Mouse (Mus musculus): ENCODE measurements around the gene Scg3. TPM values are rescaled to one million over a fixed set of nuclear protein-coding genes. Genes with fewer than 3 reads are reported as not detected.

Scg3 gene
- polyA plus RNA-seq (2014; fragmentation: Nextera tagmentation; extraction: Ambion mirVana): 0.13 and 0.41 TPM in 2 replicates

DNA sequence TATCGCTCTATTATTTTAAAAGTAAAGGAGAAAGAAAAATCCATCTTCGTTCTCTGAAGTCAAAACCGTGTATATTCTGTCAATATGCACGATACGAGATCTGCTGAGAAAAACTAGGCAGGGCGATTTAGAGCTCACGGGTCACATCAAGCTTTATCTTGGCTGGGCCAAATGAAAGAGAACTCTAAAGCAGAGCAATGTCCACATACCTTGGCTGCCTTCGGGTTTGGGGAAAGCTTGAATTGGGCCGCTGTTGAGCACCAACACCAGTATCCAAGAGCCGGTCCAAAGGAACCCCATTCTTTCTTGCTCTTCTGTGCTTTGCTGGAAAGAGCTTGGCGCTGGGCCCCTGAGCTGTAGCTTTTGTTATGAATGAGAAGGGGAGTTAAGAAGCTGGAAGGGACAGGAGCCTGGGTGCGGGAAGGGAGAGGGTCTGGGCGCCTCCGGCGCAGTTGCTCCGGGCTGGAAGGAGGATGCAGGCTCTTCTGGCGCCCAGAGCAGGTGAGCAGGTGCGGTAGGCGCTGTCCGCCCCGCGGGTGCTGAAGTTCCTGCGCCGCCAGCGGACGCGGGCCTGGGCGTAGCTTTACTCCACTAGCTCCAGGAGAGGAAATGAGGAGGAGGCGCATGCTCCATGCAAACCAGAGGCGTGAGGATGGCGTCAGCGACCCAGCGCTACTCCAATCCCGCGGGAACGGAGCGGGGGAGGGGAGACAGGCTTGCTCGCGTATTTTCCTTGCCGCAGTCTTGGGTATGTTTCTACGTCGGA lies at the start of gene Scg3:
TSS of gene Scg3 (minus strand) at position 631 of the 766 bp plus-strand sequence.
- H3K4me3 ChIP-seq (ENCODE audit: control insufficient read depth in 1 of 2, insufficient read depth in 1 of 2, low read depth in 1 of 2, low read length in 2 of 2): peak within 1 kb of the TSS; percentile 11 to 24; a peak in 3 of 4 replicates
- H3K9me3 ChIP-seq (ENCODE audit: control insufficient read depth, low read length): no peaks in the 10 kb centered on the region
- H3K27ac ChIP-seq (replicated peaks in 1 of 2; ENCODE audit: control insufficient read depth in 1 of 2, insufficient read depth in 1 of 2, low read depth in 2 of 2, low read length in 2 of 2): no peak within 1 kb of the TSS
- H3K4me1 ChIP-seq (ENCODE audit: control insufficient read depth in 2 of 2, insufficient read depth in 2 of 2, low read length in 2 of 2): peaks cover 3 to 5% of the 10 kb centered on the region in 2 experiments; a peak in 1 of 4 replicates
- 10% methylated on average over 42 of the region's 42 CpGs for WGBS
- H3K9ac ChIP-seq (ENCODE audit: low read length): no peak within 1 kb of the TSS
- peak; percentile 71 for ATAC-seq (ENCODE audit: insufficient number of reproducible peaks, insufficient read depth, low FRiP score, low read depth)
- peak within 1 kb of the TSS; percentile 59 for H3K4me2 ChIP-seq (ENCODE audit: low read length)
- peaks cover 3% of the 10 kb centered on the region for H3K27me3 ChIP-seq (ENCODE audit: control insufficient read depth, insufficient read depth, low read length)
- no peaks in the 10 kb centered on the region for H3K36me3 ChIP-seq (ENCODE audit: control insufficient read depth, insufficient read depth, low read length)

DNA sequence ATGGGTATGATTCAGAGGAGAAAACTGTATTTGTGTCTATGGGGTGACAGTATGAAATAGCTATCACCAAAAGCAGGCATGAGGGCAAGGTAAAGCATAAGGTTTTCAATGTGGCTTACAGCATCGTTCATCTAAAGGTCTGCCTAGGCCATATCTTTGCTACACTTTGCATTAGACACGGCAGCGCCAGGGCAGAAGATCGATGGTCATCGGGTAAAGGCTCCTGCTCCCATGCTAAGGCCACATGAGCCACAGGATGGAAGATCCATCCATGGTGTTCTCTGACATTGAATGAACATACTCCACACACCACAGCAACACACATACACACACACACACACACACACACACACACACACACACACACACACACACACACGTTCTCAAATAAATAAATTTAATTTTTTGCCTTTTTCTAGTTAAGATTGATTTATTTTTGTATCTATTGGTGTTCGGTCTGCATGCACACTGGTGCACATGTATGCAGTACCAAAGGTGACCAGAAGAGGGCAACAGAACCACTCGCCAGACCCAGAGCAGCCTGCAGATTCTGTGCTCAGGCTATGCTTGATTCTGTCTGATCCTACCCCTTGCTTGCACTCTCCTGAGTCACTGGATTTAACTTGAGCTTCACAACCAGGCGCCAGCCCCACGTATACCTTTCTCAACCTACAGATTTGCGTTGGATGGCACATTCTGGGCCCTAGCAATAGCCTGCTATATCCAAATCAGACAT lies 36.3 kb upstream of the Scg3 start:
- H3K27me3 ChIP-seq (ENCODE audit: control insufficient read depth, insufficient read depth, low read length): no peaks in the 10 kb centered on the region
- no peak overlapping the region for H3K27ac ChIP-seq (replicated peaks in 1 of 2; ENCODE audit: control insufficient read depth in 1 of 2, insufficient read depth in 1 of 2, low read depth in 2 of 2, low read length in 2 of 2)
- H3K9ac ChIP-seq (ENCODE audit: low read length): no peak overlapping the region
- no peaks in the 10 kb centered on the region for H3K9me3 ChIP-seq (ENCODE audit: control insufficient read depth, low read length)
- no peaks in the 10 kb centered on the region for H3K36me3 ChIP-seq (ENCODE audit: control insufficient read depth, insufficient read depth, low read length)
- ATAC-seq (ENCODE audit: insufficient number of reproducible peaks, insufficient read depth, low FRiP score, low read depth): no peak
- H3K4me3 ChIP-seq (ENCODE audit: control insufficient read depth in 1 of 2, insufficient read depth in 1 of 2, low read depth in 1 of 2, low read length in 2 of 2): no peak overlapping the region
- 37% methylated on average over 11 of the region's 11 CpGs for WGBS
- H3K4me2 ChIP-seq (ENCODE audit: low read length): no peak overlapping the region
- H3K4me1 ChIP-seq (ENCODE audit: control insufficient read depth in 2 of 2, insufficient read depth in 2 of 2, low read length in 2 of 2): no peaks in the 10 kb centered on the region

DNA sequence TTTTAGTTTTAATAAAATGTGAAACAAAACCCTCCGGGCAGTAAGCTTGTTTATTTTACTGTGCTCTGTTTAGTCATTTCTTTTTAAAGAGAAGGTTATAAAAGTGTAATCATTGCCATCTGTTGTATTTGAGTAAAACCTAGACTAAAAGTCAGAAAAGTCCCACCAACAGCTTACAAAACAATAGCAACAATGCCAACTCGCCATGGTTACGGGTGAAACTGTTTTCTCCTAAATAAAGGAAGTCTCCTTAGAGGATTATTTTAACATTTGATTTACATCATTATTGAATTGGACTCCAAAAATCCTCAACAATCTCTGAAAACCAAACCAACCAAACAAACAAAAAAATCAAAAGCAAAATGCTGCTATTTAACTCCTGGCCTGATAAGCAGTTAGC lies 35.6 kb upstream of the Scg3 start:
- no peak overlapping the region for H3K4me3 ChIP-seq (ENCODE audit: control insufficient read depth in 1 of 2, insufficient read depth in 1 of 2, low read depth in 1 of 2, low read length in 2 of 2)
- H3K36me3 ChIP-seq (ENCODE audit: control insufficient read depth, insufficient read depth, low read length): no peaks in the 10 kb centered on the region
- H3K4me1 ChIP-seq (ENCODE audit: control insufficient read depth in 2 of 2, insufficient read depth in 2 of 2, low read length in 2 of 2): no peaks in the 10 kb centered on the region
- no peak for ATAC-seq (ENCODE audit: insufficient number of reproducible peaks, insufficient read depth, low FRiP score, low read depth)
- H3K27ac ChIP-seq (replicated peaks in 1 of 2; ENCODE audit: control insufficient read depth in 1 of 2, insufficient read depth in 1 of 2, low read depth in 2 of 2, low read length in 2 of 2): no peak overlapping the region
- H3K4me2 ChIP-seq (ENCODE audit: low read length): no peak overlapping the region
- H3K9me3 ChIP-seq (ENCODE audit: control insufficient read depth, low read length): no peaks in the 10 kb centered on the region
- no peaks in the 10 kb centered on the region for H3K27me3 ChIP-seq (ENCODE audit: control insufficient read depth, insufficient read depth, low read length)
- H3K9ac ChIP-seq (ENCODE audit: low read length): no peak overlapping the region
- 87% methylated on average over 3 of the region's 3 CpGs for WGBS

DNA sequence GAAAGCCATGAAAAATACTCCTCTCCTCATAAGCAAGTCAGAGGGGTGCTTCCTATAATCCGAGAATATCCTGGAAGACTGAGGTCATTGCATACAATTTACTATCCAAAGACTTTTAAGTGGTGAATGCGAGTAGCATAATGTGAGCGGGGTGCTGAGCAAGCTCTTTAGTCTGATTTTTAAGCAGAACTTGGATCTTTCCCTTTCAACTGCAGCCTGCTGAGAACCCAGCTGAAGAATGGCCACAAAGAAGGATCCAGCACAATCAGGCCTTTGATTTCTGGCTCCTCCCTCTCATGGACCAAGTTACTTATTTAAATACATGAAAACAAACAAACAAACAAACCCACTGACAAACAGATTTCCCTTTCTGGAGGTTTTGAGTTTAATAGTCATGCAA lies 916 bp upstream of the Scg3 start:
- peaks cover 3% of the 10 kb centered on the region; the same call in 1 of the 2 replicates for H3K27me3 ChIP-seq (ENCODE audit: control insufficient read depth, insufficient read depth, low read length)
- no peak for ATAC-seq (ENCODE audit: insufficient number of reproducible peaks, insufficient read depth, low FRiP score, low read depth)
- WGBS: 62% methylated on average over 3 of the region's 3 CpGs
- H3K9ac ChIP-seq (ENCODE audit: low read length): no peak overlapping the region
- H3K4me2 ChIP-seq (ENCODE audit: low read length): no peak overlapping the region
- peaks cover 3 to 5% of the 10 kb centered on the region in 2 experiments; a peak in 1 of 4 replicates for H3K4me1 ChIP-seq (ENCODE audit: control insufficient read depth in 2 of 2, insufficient read depth in 2 of 2, low read length in 2 of 2)
- H3K27ac ChIP-seq (replicated peaks in 1 of 2; ENCODE audit: control insufficient read depth in 1 of 2, insufficient read depth in 1 of 2, low read depth in 2 of 2, low read length in 2 of 2): no peak overlapping the region
- 0 out of 2 replicates have a peak, but pooled peaks cover 4% of the 10 kb centered on the region for H3K9me3 ChIP-seq (ENCODE audit: control insufficient read depth, low read length)
- H3K4me3 ChIP-seq (ENCODE audit: control insufficient read depth in 1 of 2, insufficient read depth in 1 of 2, low read depth in 1 of 2, low read length in 2 of 2): no peak overlapping the region
- H3K36me3 ChIP-seq (ENCODE audit: control insufficient read depth, insufficient read depth, low read length): no peaks in the 10 kb centered on the region

DNA sequence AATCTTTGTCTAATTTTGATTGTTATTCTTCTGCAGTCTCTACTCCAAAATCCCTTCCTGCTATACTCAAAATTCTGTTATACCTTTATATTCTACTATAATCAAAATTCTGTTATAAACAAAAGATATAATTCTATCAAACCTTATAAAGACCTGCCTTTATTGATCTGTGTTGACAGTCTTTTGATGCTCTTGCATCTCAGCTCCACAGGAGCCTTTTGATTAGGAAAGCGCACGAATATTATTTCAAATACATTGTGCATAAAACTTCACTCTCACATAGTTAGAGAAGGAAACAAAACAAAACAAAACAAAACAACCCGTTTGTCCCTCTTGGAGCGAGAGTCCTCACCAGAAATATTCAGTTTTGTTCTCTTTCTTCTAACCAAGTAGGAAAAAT lies 436 bp upstream of the Scg3 start:
- peak overlapping the region; percentile 59 for H3K4me2 ChIP-seq (ENCODE audit: low read length)
- ATAC-seq (ENCODE audit: insufficient number of reproducible peaks, insufficient read depth, low FRiP score, low read depth): no peak
- WGBS: 64% methylated on average over 4 of the region's 4 CpGs
- peak overlapping the region; percentile 11 to 24; a peak in 3 of 4 replicates for H3K4me3 ChIP-seq (ENCODE audit: control insufficient read depth in 1 of 2, insufficient read depth in 1 of 2, low read depth in 1 of 2, low read length in 2 of 2)
- H3K36me3 ChIP-seq (ENCODE audit: control insufficient read depth, insufficient read depth, low read length): no peaks in the 10 kb centered on the region
- H3K9ac ChIP-seq (ENCODE audit: low read length): no peak overlapping the region
- no peak overlapping the region for H3K27ac ChIP-seq (replicated peaks in 1 of 2; ENCODE audit: control insufficient read depth in 1 of 2, insufficient read depth in 1 of 2, low read depth in 2 of 2, low read length in 2 of 2)
- peaks cover 3 to 5% of the 10 kb centered on the region in 2 experiments; a peak in 1 of 4 replicates for H3K4me1 ChIP-seq (ENCODE audit: control insufficient read depth in 2 of 2, insufficient read depth in 2 of 2, low read length in 2 of 2)
- H3K27me3 ChIP-seq (ENCODE audit: control insufficient read depth, insufficient read depth, low read length): peaks cover 3% of the 10 kb centered on the region; the same call in 1 of the 2 replicates
- 0 out of 2 replicates have a peak, but pooled peaks cover under 1% of the 10 kb centered on the region for H3K9me3 ChIP-seq (ENCODE audit: control insufficient read depth, low read length)

DNA sequence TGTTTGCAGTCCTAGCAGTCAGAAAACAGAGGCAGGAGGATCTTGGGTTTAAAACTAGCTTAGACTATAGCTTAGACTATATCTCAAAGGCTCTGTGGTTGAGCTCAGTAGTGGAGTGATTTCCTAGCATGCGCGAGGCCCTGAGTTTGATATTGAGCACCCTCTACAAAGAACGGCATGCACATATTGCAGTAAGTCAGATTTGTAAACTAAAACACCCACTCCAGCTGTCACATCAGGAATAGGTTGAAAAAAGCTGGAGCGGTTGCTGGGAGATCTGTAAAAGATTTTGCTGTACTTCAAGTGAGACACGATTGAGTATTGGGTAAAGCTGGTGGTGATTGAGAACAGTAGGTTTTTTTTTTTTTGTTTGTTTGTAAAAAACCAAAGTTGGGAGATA lies 3.2 kb downstream of the Scg3 start:
- Histone ChIP-seq H3K9me3 (ENCODE audit: control insufficient read depth, low read length) (no peaks in the 10 kb centered on the region), H3K4me2 (ENCODE audit: low read length) (no peak overlapping the region), H3K4me1 (ENCODE audit: control insufficient read depth in 2 of 2, insufficient read depth in 2 of 2, low read length in 2 of 2) (peaks cover 3 to 5% of the 10 kb centered on the region in 2 experiments; a peak in 1 of 4 replicates), H3K9ac (ENCODE audit: low read length) (no peak overlapping the region), H3K4me3 (ENCODE audit: control insufficient read depth in 1 of 2, insufficient read depth in 1 of 2, low read depth in 1 of 2, low read length in 2 of 2) (no peak overlapping the region), H3K36me3 (ENCODE audit: control insufficient read depth, insufficient read depth, low read length) (no peaks in the 10 kb centered on the region), H3K27ac (replicated peaks in 1 of 2; ENCODE audit: control insufficient read depth in 1 of 2, insufficient read depth in 1 of 2, low read depth in 2 of 2, low read length in 2 of 2) (no peak overlapping the region), H3K27me3 (ENCODE audit: control insufficient read depth, insufficient read depth, low read length) (peaks cover 3% of the 10 kb centered on the region)
- no peak for ATAC-seq (ENCODE audit: insufficient number of reproducible peaks, insufficient read depth, low FRiP score, low read depth)
- 81% methylated on average over 5 of the region's 5 CpGs for WGBS

GRCm38 (mm10) chr9:75679629-75680028 lies 4.2 kb downstream of the Scg3 start:
- no peak overlapping the region for H3K4me2 ChIP-seq (ENCODE audit: low read length)
- peaks cover 3 to 5% of the 10 kb centered on the region in 2 experiments; a peak in 1 of 4 replicates for H3K4me1 ChIP-seq (ENCODE audit: control insufficient read depth in 2 of 2, insufficient read depth in 2 of 2, low read length in 2 of 2)
- H3K9ac ChIP-seq (ENCODE audit: low read length): no peak overlapping the region
- H3K9me3 ChIP-seq (ENCODE audit: control insufficient read depth, low read length): no peaks in the 10 kb centered on the region
- no peak overlapping the region for H3K27ac ChIP-seq (replicated peaks in 1 of 2; ENCODE audit: control insufficient read depth in 1 of 2, insufficient read depth in 1 of 2, low read depth in 2 of 2, low read length in 2 of 2)
- H3K4me3 ChIP-seq (ENCODE audit: control insufficient read depth in 1 of 2, insufficient read depth in 1 of 2, low read depth in 1 of 2, low read length in 2 of 2): no peak overlapping the region
- peaks cover 3% of the 10 kb centered on the region for H3K27me3 ChIP-seq (ENCODE audit: control insufficient read depth, insufficient read depth, low read length)
- WGBS: 71% methylated on average over 4 of the region's 4 CpGs
- no peaks in the 10 kb centered on the region for H3K36me3 ChIP-seq (ENCODE audit: control insufficient read depth, insufficient read depth, low read length)
- ATAC-seq (ENCODE audit: insufficient number of reproducible peaks, insufficient read depth, low FRiP score, low read depth): no peak

Measured in heart, embryonic 14.5 days (tissue).